Mouse (Mus musculus) small intestine, adult 2 months (tissue): Measurements from ENCODE around the gene Gm7029.

Experiments used
- CTCF ChIP-seq: fragments of 200-500 bp; IDR thresholded peaks from 2 replicates; pipeline ENCODE4 v1.5.1; 2012; ENCODE audit warnings: low read depth, mild to moderate bottlenecking, control low read depth, inconsistent platforms, low read length, moderate library complexity, mixed read lengths; ENCODE audit not compliant: insufficient replicate concordance, insufficient read length; ENCODE audit errors: extremely low read depth
- POLR2A ChIP-seq: fragments of 200-500 bp; IDR thresholded peaks from 2 replicates; pipeline ENCODE4 v1.6.1; 2012; ENCODE audit warnings: low read depth, mild to moderate bottlenecking, control low read depth, inconsistent platforms, low read length, moderate library complexity

DNA sequence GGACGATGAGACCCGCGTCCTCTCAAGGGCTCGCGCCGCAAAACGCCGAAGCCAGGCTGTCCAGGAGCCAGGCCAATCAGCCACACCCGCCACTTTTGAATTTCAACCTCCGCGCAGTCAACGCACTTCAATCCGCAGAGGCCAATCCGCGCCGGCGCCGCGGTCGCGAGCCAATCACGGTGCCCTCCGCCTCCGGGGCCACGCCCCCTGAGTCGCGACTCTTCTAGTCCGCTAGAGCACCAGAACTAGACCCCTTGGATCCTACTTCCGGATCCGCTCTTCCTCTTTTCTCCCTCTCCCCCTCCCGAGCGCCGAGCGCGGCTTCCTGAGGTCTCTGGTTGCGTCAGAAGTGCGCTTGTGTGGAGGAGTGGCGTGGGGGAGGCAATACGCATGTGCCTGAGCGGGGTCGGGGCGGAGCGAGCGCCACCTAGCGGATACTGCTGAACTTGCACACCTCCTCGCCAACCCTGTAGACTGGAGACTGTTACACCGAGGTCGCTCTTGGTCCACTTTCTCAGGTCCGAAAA, 17.0 kb downstream of the Gm7029 start, which contains the start of gene Kifc1:
- TF ChIP-seq POLR2A (0 out of 2 replicates have a peak, but pooled peaks have one; percentile 9), CTCF (peak; percentile 99)
